Comparison of ENCODE assay signal across 8 mouse cellular contexts in genomic region chr4:47474730-47475643, GRCm38 (mm10). TPM values are rescaled to one million over a fixed set of nuclear protein-coding genes. Genes with fewer than 3 reads are reported as not detected.
DNase-seq lines count a peak whose midpoint lies in the region; ATAC-seq and TF ChIP-seq lines count a peak whose summit lies in the region.

No protein-coding gene starts in this region.

- peak overlapping the region; percentile 71 for H3K4me2 ChIP-seq in intestine, embryonic 15.5 days (replicated peaks)
- H3K4me2 ChIP-seq in neural tube, embryonic 14.5 days (ENCODE audit: low read depth, low read length), result peak overlapping the region; percentile 60

- H3K27ac ChIP-seq in heart, adult 2 months, result peak overlapping the region; percentile 99
- H3K27ac ChIP-seq in cortical plate, adult 2 months (ENCODE audit: insufficient read depth, low read length), result peak overlapping the region; percentile 98; the same call in 1 of the 2 replicates
- H3K27ac ChIP-seq in intestine, embryonic 15.5 days, result peak overlapping the region; percentile 96
- peak overlapping the region; percentile 98 for H3K27ac ChIP-seq in neural tube, embryonic 14.5 days (ENCODE audit: low read depth, low read length)

- peaks cover 5% of the 10 kb centered on the region; the same call in 1 of the 2 replicates for H3K79me2 ChIP-seq in heart, adult 2 months (replicated peaks; ENCODE audit: control insufficient read depth, insufficient read depth, low read length)

- no peaks in the 10 kb centered on the region; the same call in 1 of the 2 replicates for H3K36me3 ChIP-seq in heart, adult 2 months (ENCODE audit: control insufficient read depth, insufficient read depth, low read length)
- H3K36me3 ChIP-seq in intestine, embryonic 15.5 days, result peaks cover 27% of the 10 kb centered on the region
- peaks cover 35% of the 10 kb centered on the region for H3K36me3 ChIP-seq in neural tube, embryonic 14.5 days (ENCODE audit: control insufficient read depth, insufficient read depth, low read length)

- intact Hi-C loops in heart, adult 2 months (cut with DNase I), result loop anchor here (5.0 to 10.0 kb wide), 2 partner anchors 123 to 810 kb away; partner anchors contain the start of gene Tgfbr1
- intact Hi-C loops in heart, postnatal 36 days (cut with DNase I), result loop anchor here (5.0 to 10.0 kb wide), 2 partner anchors 120 to 567 kb away; partner anchors contain the start of gene Tgfbr1

- TF ChIP-seq CTCF in heart, adult 2 months (IDR thresholded peaks at IDR 0.05), result no peak
- TF ChIP-seq CTCF in cortical plate, adult 2 months (IDR thresholded peaks at IDR 0.05; ENCODE audit: extremely low read depth, insufficient read depth, low read length), result no peak

- no peak for TF ChIP-seq EP300 in heart, adult 2 months (IDR thresholded peaks at IDR 0.05; ENCODE audit: insufficient read depth, low read depth, low read length)

- peaks cover 3% of the 10 kb centered on the region for H3K4me1 ChIP-seq in heart, adult 2 months (ENCODE audit: control insufficient read depth, insufficient read depth, low read length)
- H3K4me1 ChIP-seq in cortical plate, adult 2 months (ENCODE audit: control insufficient read depth, insufficient read depth, low read length), result peaks cover 1% of the 10 kb centered on the region; the same call in 1 of the 2 replicates
- H3K4me1 ChIP-seq in intestine, embryonic 15.5 days (replicated peaks), result peaks cover 9% of the 10 kb centered on the region
- H3K4me1 ChIP-seq in neural tube, embryonic 14.5 days (ENCODE audit: control insufficient read depth, insufficient read depth, low read length), result peaks cover 18% of the 10 kb centered on the region

- ATAC-seq in intestine, embryonic 15.5 days, result peak; percentile 38
- no peak; the same call in 1 of the 2 replicates for ATAC-seq in neural tube, embryonic 14.5 days (ENCODE audit: low read depth)
- no peak for ATAC-seq in inflammation-experienced regulatory T-cells, adult 6 months

- no peaks in the 10 kb centered on the region for H3K27me3 ChIP-seq in heart, adult 2 months (ENCODE audit: control insufficient read depth, insufficient read depth, low read length)
- no peaks in the 10 kb centered on the region for H3K27me3 ChIP-seq in intestine, embryonic 15.5 days (replicated peaks)
- no peaks in the 10 kb centered on the region for H3K27me3 ChIP-seq in neural tube, embryonic 14.5 days (ENCODE audit: control insufficient read depth, insufficient read depth, low read length)

- H3K9ac ChIP-seq in heart, adult 2 months (ENCODE audit: low read depth, low read length), result peak overlapping the region; percentile 92
- H3K9ac ChIP-seq in intestine, embryonic 15.5 days, result peak overlapping the region; percentile 89
- peak overlapping the region; percentile 90 for H3K9ac ChIP-seq in neural tube, embryonic 14.5 days (replicated peaks; ENCODE audit: low read depth, low read length)

- TF ChIP-seq POLR2A in heart, adult 2 months (IDR thresholded peaks at IDR 0.05; ENCODE audit: insufficient read depth, low read depth, low read length), result peak; percentile 78; the same call in 1 of the 2 replicates
- no peak; the same call in 1 of the 2 replicates for TF ChIP-seq POLR2A in cortical plate, adult 2 months (IDR thresholded peaks at IDR 0.05; ENCODE audit: extremely low read depth, insufficient read depth, low read length)

- H3K9me3 ChIP-seq in intestine, embryonic 15.5 days, result no peaks in the 10 kb centered on the region
- H3K9me3 ChIP-seq in neural tube, embryonic 14.5 days (ENCODE audit: control insufficient read depth, low read length), result peaks cover 8% of the 10 kb centered on the region; the same call in 1 of the 2 replicates

- H3K4me3 ChIP-seq in heart, adult 2 months, result peak overlapping the region; percentile 84
- H3K4me3 ChIP-seq in cortical plate, adult 2 months (ENCODE audit: insufficient read depth, low read length), result peak overlapping the region; percentile 82
- H3K4me3 ChIP-seq in intestine, embryonic 15.5 days (replicated peaks), result peak overlapping the region; percentile 94
- H3K4me3 ChIP-seq in neural tube, embryonic 14.5 days (ENCODE audit: low read depth, low read length), result peak overlapping the region; percentile 81

- DNase-seq in heart, adult 2 months, result no peak
- DNase-seq in heart, postnatal 36 days, result no peak
- peak; percentile 38 for DNase-seq in 3T3-L1 (ENCODE audit: low read depth, low spot score)
- DNase-seq in right cerebral cortex, adult 2 months (ENCODE audit: low spot score in 2 of 2), result no peak

- 12% methylated on average over 31 of the region's 31 CpGs for WGBS in heart, adult 2 months
- 10% methylated on average over 31 of the region's 31 CpGs for WGBS in intestine, embryonic 15.5 days
- 14% methylated on average over 31 of the region's 31 CpGs for WGBS in neural tube, embryonic 14.5 days

RNA-seq across cellular contexts. Expression of gene Sec61b, which starts 0.5 kb away (rescaled TPM):
- 10 to 100 TPM; 19.2 to 21.8 TPM for total RNA-seq in heart, adult 2 months (2021)
- polyA plus RNA-seq in heart, adult 2 months (2012; rRNA removed), result 21.3 and 35.6 TPM in 2 replicates
- 10 to 100 TPM; 22.3 to 22.6 TPM for total RNA-seq in heart, postnatal 36 days (2021)
- polyA plus RNA-seq in cortical plate, adult 2 months (2012; rRNA removed), result 65.5 and 76.1 TPM in 2 replicates
- 430 and 467 TPM in 2 replicates for polyA plus RNA-seq in intestine, embryonic 15.5 days (2015; fragmentation: Nextera tagmentation; extraction: Ambion mirVana)
- polyA plus RNA-seq in neural tube, embryonic 14.5 days (2014; fragmentation: Nextera tagmentation; extraction: Ambion mirVana), result 239 and 243 TPM in 2 replicates
- polyA plus RNA-seq in inflammation-experienced regulatory T-cells, adult 6 months (2017; shearing (Covaris generic)), result 100 to 1,000 TPM; 260 to 394 (median 271) TPM

RNA-seq across cellular contexts. Expression of gene Alg2, which starts 0.9 kb away (rescaled TPM):
- 1 to 10 TPM; 6.0 to 6.2 TPM for total RNA-seq in heart, adult 2 months (2021)
- 6.1 and 9.9 TPM in 2 replicates for polyA plus RNA-seq in heart, adult 2 months (2012; rRNA removed)
- 1 to 10 TPM; 5.2 to 6.3 TPM for total RNA-seq in heart, postnatal 36 days (2021)
- polyA plus RNA-seq in cortical plate, adult 2 months (2012; rRNA removed), result 77.2 and 81.6 TPM in 2 replicates
- polyA plus RNA-seq in intestine, embryonic 15.5 days (2015; fragmentation: Nextera tagmentation; extraction: Ambion mirVana), result 54.3 and 56.0 TPM in 2 replicates
- 403 and 428 TPM in 2 replicates for polyA plus RNA-seq in neural tube, embryonic 14.5 days (2014; fragmentation: Nextera tagmentation; extraction: Ambion mirVana)
- 1 to 10 TPM; 8.4 to 9.2 (median 9.1) TPM for polyA plus RNA-seq in inflammation-experienced regulatory T-cells, adult 6 months (2017; shearing (Covaris generic))
